Mouse (Mus musculus): ENCODE data around the gene Llgl2.

GRCm38 (mm10) chr11:115812533-115813420, 11.1 kb upstream of the Llgl2 start:
- no peak for TF ChIP-seq CTCF (IDR thresholded peaks at IDR 0.05)
- no peak for TF ChIP-seq POLR2A (IDR thresholded peaks at IDR 0.05; ENCODE audit: insufficient read depth, low read depth, low read length)
- no peak for TF ChIP-seq EP300 (IDR thresholded peaks at IDR 0.05; ENCODE audit: insufficient read depth, low read depth, low read length)
